Mouse (Mus musculus): ENCODE results near the gene Rpl3.

Rpl3 gene

DNA sequence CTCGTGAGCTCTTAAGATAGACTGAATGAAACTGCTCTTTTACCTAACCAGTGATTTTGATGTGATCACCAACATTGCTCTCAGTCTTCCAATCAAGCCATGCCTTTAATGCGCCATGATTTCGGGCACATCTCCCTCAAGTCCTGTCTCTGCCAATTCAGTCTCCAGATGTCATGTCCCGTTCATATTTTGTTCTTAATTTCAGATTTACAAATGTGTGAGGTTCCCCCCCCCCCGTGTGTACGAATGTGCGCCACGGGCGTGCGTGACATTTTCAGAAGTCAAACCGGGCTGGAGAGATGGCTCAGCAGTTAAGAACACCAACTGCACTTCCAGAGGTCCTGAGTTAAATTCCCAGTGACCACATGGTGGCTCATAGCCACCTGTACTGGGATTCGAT is 7.9 kb downstream of the Rpl3 start:
- DNase-seq, result peak in 1 of 2 experiments; percentile 33

GRCm38 (mm10) chr15:80083276-80083731 is 8.4 kb downstream of the Rpl3 start:
- DNase-seq, result peak; percentile 97 to 98

DNA sequence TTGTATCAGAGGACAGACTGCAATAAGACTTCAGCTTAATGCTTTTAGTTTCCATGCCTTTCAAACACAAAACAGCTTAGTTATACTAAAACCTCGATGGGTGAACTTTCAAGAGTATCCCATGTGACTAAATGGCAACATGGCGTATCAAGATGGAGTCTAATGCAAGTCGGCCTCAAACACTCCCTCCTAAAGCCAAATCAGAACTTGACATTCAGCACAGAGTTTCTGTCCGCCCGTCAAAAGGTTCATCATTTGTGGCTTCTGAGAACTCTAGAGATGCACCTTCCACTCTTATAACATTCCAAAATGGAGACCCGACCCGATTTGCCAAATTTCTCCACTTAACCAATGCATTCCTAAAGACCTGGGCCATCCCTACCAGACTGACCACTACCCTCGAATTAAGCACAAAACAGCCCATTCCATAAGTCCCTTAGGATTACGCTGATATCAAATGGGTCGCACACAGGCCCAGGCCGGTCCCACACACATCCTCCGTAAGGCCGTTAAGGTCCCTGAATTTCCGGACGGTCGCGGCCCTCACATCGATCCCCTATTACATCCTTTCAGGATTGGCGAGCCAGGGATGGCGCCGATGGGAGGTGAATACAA is 8.9 kb downstream of the Rpl3 start:
- no peak for DNase-seq

DNA sequence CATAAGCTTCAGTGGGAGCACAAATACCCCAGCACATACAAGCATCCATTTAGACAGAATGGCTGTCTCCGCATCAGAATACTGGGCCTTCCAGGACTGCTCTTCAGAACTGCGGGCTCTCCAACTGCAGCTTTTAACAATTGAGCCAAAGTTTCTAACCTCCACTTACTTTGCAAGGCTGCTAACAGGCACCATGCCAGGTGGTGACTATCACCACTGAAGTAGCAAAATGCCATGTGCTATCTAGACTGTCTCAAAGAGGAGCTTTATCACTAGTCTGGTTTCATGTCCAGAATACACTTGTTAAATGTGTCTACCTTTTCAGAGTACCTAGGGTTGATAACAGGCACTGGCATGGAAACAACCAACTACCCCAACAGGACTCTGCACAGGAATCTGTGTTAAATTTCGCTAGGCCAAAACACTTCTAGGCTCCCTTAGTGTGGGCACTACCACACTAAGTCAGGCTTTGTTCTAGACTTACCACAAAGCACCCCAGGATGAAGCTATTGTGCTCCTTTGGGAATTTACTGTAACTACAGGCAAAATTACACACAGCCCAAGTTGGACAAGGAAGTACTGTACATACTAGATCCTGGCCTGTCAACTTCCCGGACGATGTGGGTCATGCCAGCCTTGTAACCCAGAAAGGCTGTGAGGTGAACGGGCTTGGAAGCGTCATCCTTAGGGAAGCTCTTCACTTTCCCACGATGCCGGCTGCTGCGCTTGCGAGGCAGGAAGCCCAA is 9.7 kb downstream of the Rpl3 start:
- no peak for DNase-seq

DNA sequence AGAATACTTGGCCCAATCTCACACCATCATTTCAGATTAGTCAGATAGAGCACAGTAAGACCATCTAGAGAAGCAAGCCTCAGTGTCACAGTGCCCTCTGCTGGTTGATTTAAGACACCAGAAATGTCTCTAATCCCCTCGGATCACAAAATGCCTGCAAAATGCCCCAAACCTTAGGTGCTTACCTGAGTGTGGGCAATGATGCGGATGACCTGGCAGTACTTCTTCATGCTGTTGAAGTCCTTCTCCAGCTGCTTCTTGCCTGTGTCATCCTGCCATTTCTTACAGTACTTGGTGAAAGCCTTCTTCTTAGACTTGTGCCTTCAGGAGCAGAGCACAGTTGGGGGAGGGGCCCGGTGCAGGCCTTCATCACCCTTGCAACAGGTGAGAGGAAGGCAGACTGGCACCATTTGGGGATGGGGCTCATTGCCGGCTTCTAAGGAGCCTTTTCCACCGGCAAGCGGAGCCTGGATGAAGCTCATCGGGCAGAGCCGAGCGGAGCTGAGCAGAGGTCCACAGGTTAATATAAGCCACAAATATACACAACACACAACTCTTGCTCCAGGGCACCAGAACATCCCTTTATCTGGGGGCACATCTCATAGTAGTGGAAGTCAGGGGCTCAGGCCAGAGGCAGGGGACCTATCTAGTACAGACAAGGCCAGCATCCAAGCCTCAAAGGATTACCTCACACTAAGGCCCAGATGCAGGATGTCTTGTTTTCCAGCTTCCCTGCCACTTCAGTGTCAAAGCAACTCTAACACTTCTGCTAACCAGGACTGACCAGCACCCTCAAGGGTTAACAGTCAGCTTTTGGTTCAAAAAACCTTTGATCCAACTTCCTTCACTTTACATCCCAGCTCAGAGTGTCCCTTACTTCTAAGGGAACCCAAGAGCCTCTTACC is 10.7 kb downstream of the Rpl3 start:
- peak in 1 of 2 experiments; percentile 47 for DNase-seq

- no peak for DNase-seq
Measured at GRCm38 (mm10) chr15:80079954-80080353, 11.7 kb downstream of the Rpl3 start.

DNA sequence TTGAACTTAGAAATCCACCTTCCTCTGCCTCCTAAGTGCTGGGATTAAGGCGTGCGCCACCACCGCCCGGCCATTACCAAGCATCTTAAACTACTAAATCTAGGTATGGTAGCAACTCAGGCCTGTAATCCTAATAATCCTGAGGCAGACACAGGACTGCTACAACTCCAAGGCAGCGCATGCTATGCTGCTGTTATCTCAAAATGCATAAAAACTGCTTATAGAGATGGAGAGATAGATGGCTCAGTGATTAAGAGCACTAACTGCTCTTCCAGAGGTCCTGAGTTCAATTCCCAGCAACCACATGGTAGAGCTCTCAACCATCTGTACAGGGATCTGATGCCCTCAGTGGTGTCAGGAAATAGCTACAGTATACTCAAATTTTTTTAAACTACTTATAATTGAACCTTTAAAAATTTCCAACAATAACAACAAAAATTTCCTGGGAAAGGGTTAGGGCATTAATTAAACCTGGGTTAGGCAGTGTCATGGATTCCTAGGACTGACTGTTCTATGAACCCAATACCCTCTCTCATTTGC is 12.5 kb downstream of the Rpl3 start:
- DNase-seq, result no peak

DNA sequence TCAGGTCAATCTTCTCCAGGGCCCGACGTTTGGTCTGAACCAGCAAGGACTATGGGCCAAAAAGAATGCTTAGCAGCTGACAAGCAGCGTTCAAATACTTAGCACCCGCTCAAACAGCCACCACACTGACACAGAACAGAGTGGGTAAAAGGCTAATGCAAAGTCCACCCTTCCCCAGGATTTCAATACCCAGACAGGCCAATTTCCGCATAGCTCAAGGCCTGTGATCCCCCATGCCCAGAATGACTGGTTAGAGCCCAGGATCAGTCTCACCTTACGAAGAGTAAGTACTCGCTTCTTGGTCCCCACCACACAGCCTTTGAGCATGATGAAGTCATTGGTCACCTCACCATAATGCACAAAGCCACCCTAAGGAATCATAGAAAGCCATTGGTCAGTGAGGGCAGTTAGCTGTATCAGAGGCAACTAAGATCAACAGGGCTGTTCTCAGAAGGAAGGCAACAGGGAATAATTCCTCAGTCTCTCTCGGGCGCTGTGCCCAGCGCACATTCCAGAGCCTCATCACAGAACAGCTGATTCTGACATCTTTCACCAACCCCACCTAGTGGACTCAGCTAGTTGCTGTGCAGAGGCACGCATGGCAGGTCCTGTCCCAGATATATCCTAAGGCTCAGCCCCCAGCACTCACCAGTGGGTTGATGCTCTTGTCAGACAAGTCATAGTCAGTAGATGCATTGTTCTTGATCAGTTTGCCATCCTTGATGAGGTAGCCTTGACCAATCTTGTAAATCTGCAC is 13.4 kb downstream of the Rpl3 start:
- DNase-seq, result no peak

DNA sequence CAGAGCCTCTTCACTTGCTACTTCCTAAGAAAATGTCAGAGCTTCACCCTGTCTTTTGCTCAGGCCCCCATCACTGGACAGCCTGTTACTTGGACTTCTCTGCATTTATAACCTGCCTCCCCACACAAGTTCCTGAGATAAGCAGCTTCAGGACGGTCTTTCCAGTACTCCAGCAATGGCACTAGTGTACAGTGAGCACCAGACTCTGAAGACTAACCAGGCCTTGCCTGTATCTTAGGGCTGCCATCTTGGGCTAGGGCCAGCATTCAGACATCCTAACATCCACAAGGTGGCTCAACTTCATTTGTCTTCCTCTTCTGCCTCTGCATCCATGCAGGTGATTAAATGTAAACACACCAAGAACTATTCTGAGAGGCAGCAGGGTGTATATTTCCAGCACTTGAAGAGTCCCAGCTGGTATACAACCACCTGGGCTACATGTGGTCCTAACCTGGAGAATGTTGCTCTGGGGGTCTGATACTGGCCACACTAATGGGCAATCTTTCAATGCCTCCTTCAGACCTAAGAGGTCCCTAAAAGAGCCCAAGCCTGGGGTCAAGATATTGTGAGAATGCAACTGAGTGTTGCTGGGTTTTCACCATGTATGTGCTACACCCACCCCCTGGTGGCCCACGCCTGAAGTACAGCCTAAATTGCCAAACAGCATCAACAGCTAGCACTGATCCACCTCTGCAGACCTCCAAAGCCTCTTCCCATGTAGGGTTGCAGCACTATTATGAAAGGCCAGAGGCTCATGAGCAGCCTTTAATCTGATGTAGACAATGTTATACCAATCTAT is 15.1 kb downstream of the Rpl3 start:
- peak; percentile 71 to 76 for DNase-seq

GRCm38 (mm10) chr15:80075733-80076337 is 15.8 kb downstream of the Rpl3 start:
- no peak for DNase-seq

DNA sequence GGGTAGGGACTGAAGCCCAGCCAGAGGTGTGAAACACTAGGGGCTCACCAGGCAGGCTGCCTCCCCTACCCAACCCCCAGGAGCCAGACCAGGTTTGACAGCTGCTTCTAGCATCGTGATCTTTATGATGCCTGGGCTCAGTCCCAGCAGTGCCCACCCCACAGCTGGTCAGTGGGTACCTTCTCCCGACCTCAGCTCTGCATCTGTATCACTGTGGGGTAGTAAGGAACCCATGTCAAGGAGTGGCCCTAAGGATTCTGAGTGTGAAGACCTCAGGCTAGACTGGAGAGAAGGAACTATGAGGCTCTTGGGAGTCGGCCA is 16.3 kb downstream of the Rpl3 start:
- DNase-seq, result no peak

DNA sequence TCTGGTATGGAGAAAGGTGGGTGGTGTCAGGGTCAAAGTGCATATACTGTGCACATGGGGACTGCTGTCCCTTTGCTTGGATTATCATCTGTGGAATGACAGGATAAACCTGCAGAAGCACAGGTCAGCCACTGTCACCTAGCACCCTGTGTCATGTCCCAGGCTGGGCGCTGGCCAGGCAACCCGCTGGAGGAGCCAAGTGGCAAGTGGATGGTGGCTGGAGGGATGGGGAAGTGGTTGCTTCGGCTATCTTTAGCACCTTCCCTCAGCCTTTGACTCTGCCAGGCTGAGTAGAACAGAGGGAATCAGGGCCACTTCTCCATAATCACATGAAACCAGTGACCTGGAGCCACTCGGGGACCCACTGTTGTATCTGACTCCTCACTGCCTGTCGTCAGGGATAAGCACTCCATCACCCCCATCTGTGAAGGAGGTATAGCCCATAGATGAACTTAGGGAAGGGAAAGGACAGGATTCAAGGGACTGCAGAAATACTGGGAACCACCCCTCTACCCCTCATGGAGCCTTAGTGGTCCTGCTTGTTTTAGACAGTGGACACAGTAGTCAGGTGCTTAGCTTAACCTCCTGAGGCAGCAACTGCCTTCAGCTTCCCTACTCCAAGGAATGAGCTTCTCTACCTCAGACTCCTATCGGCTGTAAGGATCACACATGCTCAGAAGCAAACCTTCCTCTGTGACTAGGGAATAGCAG is 16.9 kb downstream of the Rpl3 start:
- no peak for DNase-seq

- no peak for DNase-seq
Measured at GRCm38 (mm10) chr15:80073256-80073621, 18.4 kb downstream of the Rpl3 start.

DNA sequence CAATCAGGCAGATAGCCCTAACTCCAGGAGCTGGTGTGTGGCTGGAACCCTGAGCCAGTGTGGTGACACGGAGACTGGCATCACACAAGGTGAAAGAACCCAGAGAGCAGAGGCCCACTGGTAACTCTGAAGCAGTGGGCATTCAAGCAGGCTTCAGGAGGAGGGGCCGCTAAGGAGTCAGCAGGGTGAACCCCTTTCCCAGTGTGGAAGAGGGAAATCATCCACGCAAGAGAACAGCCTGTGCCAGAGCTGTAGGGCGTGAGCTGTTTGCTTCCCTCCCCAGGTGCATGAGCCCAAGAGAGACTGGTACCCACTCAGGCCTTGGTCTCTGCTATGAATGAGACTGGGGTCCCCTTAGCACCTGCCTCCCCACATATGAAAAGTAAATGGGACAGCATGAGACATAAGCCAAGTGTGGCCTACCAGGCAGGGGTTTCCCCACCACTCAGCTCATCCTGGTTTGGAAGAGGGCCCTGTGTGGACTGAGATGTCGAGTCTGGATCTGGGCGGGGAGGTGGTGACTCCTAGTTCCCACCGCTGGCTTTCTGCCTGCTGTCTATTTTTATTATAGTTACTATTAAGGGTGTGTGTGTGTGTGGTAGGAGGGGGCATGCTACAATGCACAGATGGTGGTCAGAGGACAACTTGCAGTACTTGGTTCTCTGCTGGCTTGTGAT is 19.0 kb downstream of the Rpl3 start:
- no peak for DNase-seq

DNA sequence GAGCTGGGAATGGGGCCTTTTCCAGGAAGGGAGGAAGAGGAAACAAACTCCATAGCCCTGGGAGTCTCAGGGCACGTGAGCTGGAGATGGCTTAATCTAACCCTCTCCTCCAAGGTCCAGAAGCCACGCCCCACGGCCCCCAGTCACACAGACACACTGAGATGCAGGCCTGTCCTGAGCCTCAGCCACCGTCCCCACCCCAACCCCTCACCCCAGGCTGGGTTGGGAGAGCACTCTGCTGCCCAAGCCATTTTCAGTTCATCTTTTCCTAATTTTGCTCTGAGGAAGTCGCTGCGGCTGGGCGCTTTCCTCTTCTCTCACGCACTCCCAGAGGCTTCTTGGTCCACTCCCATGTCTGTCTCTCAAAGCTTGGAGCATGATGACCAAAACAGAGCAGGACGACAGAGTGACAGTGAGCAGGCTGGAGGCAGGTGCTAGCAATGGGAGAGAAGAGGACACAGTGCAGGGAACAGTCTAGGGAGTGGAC is 19.7 kb downstream of the Rpl3 start:
- no peak for DNase-seq

- no peak for DNase-seq
Measured at GRCm38 (mm10) chr15:80070095-80070644, 21.5 kb downstream of the Rpl3 start.

GRCm38 (mm10) chr15:80069171-80069570 is 22.5 kb downstream of the Rpl3 start:
- DNase-seq, result no peak

DNA sequence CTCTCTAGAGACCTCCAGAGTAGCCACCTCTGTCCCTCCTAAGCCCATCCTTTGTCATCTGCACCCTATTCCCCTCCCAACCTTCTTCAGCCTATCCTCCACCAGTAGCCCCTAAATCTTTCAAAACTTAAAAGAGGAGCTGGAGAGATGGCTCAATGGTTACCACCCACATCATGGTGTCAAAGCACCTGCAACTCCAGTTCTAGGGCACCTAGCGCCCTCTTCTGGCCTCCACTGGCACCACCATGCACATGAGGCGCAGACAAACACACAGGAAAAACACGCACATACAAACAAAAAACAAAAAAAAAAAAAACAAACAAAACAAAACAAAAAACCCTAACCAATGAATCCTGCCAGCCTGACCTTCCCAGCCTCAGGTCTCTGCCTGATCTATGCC is 25.1 kb downstream of the Rpl3 start:
- DNase-seq, result no peak

DNA sequence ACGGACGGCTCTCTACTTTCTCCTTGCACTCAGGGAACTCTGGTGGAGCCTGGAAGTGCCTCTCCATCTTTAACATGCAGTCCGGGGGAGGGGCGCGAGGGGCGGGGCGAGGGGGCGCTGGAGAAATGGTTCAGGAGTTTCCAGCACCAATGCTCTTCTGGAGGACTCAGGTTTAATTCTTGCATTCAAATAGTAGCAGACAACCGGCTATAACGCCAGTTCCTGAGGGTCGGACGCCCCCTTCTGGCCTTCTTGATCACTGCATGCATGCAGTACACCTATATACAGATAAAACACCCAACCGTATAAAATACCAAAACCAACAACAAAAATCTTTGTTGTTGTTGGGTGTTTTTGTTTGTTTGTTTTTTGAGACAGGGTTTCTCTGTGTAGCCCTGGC is 26.3 kb downstream of the Rpl3 start:
- no peak for DNase-seq

DNA sequence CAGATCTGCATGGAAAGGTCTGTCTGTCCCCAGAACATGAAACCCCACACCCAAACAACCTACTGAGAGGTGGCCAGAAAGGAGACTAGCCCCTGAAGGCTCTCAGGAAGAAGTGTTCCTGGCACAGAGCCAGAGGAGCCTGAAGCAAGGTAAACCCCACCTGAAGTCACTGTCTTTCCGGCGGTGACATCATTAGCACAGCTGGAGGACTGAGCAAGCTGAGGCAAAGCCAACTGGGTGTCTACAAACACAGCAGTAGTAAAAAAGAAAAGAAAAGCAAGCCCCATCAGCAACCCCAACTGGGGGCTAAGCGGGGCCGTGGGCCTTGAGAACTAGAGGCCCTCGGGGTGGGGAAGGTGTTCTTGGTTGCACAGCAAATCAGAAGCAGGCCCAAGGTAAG is 26.7 kb downstream of the Rpl3 start:
- no peak for DNase-seq
